Mouse (Mus musculus): ENCODE results near the gene Igsf11.
"Not testable (repeated sequence)": the region's sequence is repeated elsewhere in the genome, so short reads cannot be mapped to it uniquely, and the experiment has no call there.

Gene Igsf11

GRCm38 (mm10) chr16:38983850-38984249 lies 91.4 kb downstream of the Igsf11 start:
- not testable (repeated sequence) for DNase-seq (ENCODE audit: low read depth)

- no peak for DNase-seq (ENCODE audit: low read depth)
These were observed 92.9 kb downstream of the Igsf11 start for GRCm38 (mm10) chr16:38985411-38985810.

GRCm38 (mm10) chr16:38986410-38986809 lies 93.9 kb downstream of the Igsf11 start:
- DNase-seq (ENCODE audit: low read depth), result no peak

GRCm38 (mm10) chr16:38993711-38994110 lies 101.2 kb downstream of the Igsf11 start:
- no peak for DNase-seq (ENCODE audit: low read depth)

GRCm38 (mm10) chr16:38998496-38999258 lies 106.2 kb downstream of the Igsf11 start:
- DNase-seq (ENCODE audit: low read depth), result no peak

GRCm38 (mm10) chr16:38999298-38999697 lies 106.8 kb downstream of the Igsf11 start:
- DNase-seq (ENCODE audit: low read depth), result no peak

GRCm38 (mm10) chr16:39006978-39007377 lies 114.5 kb downstream of the Igsf11 start:
- DNase-seq (ENCODE audit: low read depth), result no peak

GRCm38 (mm10) chr16:39019449-39019848 lies 127.0 kb downstream of the Igsf11 start:
- DNase-seq (ENCODE audit: low read depth), result no peak

- DNase-seq (ENCODE audit: low read depth), result no peak
These were observed 133.7 kb downstream of the Igsf11 start for GRCm38 (mm10) chr16:39025989-39026736.

- DNase-seq (ENCODE audit: low read depth), result no peak
These were observed 138.9 kb downstream of the Igsf11 start for GRCm38 (mm10) chr16:39031350-39031749.

- DNase-seq (ENCODE audit: low read depth), result no peak
These were observed 144.8 kb downstream of the Igsf11 start for GRCm38 (mm10) chr16:39037257-39037656.

- DNase-seq (ENCODE audit: low read depth), result no peak
These were observed 151.9 kb downstream of the Igsf11 start for GRCm38 (mm10) chr16:39044381-39044780.

- DNase-seq (ENCODE audit: low read depth), result no peak
These were observed 156.4 kb downstream of the Igsf11 start for GRCm38 (mm10) chr16:39048889-39049288.

GRCm38 (mm10) chr16:39052971-39053370 lies 160.5 kb downstream of the Igsf11 start:
- peak; percentile 19 for DNase-seq (ENCODE audit: low read depth)

- no peak for DNase-seq (ENCODE audit: low read depth)
These were observed 161.3 kb downstream of the Igsf11 start for GRCm38 (mm10) chr16:39053779-39054178.

GRCm38 (mm10) chr16:39056061-39056460 lies 163.6 kb downstream of the Igsf11 start:
- no peak for DNase-seq (ENCODE audit: low read depth)

- no peak for DNase-seq (ENCODE audit: low read depth)
These were observed 164.5 kb downstream of the Igsf11 start for GRCm38 (mm10) chr16:39056961-39057360.

- DNase-seq (ENCODE audit: low read depth), result no peak
These were observed 166.4 kb downstream of the Igsf11 start for GRCm38 (mm10) chr16:39058869-39059268.

- DNase-seq (ENCODE audit: low read depth), result no peak
These were observed 170.1 kb downstream of the Igsf11 start for GRCm38 (mm10) chr16:39062596-39062995.

GRCm38 (mm10) chr16:39065576-39065975 lies 173.1 kb downstream of the Igsf11 start:
- no peak for DNase-seq (ENCODE audit: low read depth)

- DNase-seq (ENCODE audit: low read depth), result no peak
These were observed 179.0 kb downstream of the Igsf11 start for GRCm38 (mm10) chr16:39071431-39071830.

Measured in c-Kit-positive CD71-positive TER-119-negative erythroid progenitor cells, embryonic 14.5 days (primary cell).